Mouse (Mus musculus) T-helper 2 cell (primary cell): ENCODE data around the gene Tubgcp2.

ENCODE experiments used
- in situ Hi-C: fragments of 300-600 bp; cut with MboI, MseI; formaldehyde crosslinking; loops from one replicate; pipeline ENCODE4 v1.15.1; 2025; ENCODE audit warnings: high pct_unique_total_duplicates

The Tubgcp2 gene

DNA sequence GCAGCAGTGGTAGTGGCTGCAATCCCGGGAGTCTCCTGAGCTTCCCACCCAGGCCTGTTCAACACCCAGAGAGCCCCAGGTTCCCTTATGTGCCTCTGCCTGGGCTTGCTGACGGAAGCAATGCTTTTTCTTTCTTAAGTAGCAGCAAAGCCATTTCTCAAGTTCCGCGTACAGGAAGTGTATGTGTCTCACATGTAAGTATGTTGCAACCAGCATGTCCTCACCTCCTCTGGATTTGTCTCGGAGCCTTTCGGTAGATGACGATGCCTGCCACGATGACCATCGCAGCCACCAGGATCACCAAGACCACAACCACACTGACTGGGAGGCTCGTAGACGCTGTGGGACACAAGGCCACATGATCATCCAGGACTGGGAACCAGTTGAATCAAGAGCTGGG, 52.0 kb downstream of the Tubgcp2 start:
- in situ Hi-C loops = no loop called here

DNA sequence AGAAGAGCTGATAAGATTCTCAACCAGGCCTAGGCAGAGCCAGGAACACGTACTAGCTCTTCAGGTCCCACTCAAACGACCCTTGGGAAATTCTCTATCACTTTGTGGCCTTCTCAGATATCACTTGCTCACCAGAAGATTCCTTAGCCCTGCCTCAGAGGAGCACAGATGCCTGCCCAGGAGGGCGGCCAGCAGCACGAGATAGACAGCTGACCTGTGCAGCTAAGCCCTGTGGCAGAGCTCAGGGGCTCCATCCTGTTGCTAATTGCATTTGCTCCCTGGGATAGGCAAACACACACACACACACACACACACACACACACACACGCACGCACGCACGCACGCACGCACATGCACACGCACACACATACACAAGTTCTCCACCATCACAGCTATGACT, 54.4 kb downstream of the Tubgcp2 start:
- in situ Hi-C loops = no loop called here

DNA sequence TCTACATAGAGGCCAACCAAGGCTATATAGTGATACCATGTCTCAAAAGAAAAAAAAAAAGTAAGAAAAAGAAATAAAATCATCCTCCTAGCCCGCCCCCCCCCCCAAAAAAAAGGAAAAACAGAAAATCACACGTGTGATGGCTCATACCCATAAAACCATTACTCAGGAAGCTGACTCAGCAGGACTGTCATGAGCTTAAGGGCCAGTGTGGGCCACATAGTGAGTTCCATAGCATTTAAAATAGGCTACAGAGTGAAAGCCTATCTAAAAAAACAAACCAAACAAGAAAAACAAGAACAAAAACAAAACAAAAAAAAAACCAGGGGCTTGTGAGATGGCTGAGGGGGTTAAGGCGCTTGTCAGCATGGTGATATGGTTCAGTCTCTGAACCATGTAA, 55.7 kb downstream of the Tubgcp2 start:
- in situ Hi-C loops = no loop called here

DNA sequence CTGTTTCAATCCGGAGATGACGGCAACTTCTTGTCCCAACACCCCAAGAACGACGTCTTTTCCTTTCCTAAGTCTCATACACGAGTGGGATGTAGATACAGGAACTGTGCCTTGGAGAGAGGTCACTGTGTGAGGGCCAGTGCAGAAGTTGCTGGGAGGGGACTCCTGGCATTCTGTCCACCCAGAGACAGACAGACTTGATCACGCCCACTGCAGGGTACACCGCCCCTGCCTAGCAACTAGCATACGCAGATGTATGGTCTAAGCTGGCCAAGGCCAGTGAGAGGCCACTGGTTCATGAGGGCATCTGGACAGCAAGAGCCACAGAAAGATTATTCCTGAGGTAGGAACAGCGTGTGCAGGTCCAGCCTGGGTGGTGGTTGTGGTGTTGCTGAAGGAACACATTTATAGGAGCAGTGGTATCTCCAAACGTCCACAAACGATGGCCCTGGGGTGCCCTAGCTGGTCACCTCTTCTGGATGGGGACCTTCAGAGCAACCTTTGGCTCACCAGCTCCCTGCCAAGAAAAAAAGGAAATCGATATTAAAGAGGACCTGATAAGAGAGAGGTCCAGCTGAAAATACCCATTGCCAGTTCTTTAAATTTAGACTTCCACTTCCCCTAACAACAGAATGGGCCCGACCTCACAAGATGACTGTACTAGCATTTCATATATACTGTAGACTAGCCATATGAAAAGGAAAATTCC, 57.3 kb downstream of the Tubgcp2 start:
- in situ Hi-C loops = no loop called here

DNA sequence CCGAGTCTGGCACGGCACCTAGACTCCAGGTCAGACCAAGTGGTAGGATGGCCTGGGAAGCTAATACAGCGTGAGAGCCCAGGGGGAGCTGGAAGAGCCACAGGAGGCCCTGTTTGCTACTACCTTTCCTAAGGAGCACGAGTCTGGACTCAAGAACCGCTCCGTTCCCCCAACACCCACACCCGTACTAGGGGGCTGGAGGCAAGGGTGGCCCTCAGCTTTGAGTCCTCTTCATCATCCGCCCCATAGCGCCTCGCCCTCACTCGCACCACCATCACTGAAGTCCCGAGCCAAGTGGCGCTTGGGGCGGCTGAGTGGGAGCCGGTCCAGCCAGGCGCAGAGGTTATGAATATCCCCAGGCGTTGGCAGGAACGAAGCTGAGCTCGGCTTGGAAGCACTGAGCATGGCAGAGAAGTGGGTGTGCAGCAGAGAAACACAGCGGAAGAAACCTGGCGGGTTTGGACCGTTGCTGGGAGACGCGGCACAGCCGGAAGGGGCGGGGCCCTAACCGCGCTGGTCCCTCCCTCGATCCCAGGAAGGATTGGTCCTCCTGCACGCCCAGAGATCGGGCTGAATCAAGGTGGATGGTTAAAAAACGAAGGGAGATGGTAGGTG, 58.1 kb downstream of the Tubgcp2 start, which contains the start of gene 6430531B16Rik:
TSS of gene 6430531B16Rik (minus strand) at position 478 of the 615 bp plus-strand sequence.
- in situ Hi-C loops = no loop called here

- in situ Hi-C loops = no loop called here
Measured at GRCm38 (mm10) chr7:139975471-139975870, 61.0 kb downstream of the Tubgcp2 start.

- in situ Hi-C loops = no loop called here
Measured at GRCm38 (mm10) chr7:139974307-139974706, 62.2 kb downstream of the Tubgcp2 start.

GRCm38 (mm10) chr7:139972923-139973331, 63.5 kb downstream of the Tubgcp2 start:
- in situ Hi-C loops = no loop called here

DNA sequence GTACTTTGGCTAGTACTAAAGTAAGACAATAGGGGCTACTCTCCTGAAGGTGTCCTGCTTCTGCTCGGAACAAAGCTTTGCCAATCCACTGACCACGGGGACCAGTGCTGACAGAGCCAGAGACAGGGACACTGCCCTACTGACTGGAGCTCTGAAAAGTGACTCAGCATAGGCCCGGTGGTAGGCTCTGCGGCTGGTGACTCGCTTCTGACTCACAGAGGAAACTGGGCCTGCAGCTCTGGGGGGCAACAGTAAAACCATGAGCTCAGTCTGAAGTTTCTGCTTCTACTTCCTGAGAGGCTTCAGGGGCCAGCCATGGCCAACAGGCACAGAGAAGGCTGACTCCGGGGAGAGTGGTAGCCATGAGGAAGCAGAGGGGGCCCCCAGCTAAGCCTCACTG, 65.0 kb downstream of the Tubgcp2 start:
- in situ Hi-C loops = no loop called here

DNA sequence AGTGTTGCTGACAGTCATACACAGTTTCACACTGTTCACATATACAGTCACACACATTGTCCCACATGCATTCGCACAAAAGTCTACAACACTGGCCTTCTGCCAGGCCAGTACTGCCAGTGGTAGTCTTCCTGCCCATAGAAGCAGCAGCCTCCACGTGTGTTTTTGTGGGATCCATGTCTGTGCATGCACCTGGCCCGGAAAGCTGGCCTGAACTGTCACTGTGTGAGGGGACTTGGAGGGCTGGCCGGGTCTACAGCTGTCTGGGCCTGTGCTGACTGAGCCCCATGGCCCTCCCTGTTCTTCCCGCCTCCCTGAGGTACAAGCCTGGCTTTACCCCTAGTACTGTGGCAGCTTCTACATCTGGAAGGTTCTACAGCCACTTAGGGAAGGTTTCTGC, 65.5 kb downstream of the Tubgcp2 start:
- in situ Hi-C loops = no loop called here

GRCm38 (mm10) chr7:139970216-139970919, 66.1 kb downstream of the Tubgcp2 start:
- in situ Hi-C loops = no loop called here

DNA sequence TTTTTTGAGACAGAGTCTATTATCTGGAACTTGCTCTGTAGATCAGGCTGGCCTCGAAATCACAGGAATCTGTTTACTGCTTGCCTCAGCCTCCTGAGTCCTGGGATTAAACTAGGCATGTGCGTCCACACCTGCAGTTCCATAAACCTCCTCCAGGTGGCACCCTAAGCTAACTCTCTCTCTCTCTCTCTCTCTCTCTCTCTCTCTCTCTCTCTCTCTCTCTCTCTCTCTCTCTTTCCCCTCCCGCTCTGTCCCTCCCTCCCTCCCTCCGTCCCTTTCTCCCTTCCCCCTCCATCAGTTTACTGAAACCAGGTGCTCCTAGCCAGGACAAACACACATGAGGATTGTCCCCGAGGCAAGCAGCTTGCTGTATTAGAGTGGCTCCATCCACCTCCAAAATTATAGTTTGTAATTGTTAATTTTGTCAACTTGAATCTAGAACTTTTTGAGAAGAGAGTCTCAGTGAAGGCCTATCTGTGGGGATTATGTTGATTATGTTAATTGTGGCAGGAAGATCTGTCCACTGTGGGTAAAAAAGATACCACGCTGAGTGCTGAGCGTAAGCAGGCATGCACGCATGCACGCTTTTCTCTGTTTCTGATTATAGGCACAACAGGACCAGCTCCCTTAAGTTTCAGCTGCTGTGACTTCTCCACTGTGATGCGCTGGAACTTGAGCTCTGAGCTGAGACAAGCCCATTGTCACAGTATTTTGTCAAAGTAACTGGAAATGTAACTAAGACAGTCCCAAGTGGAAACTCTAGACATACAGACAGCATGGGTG, 66.9 kb downstream of the Tubgcp2 start:
- in situ Hi-C loops = no loop called here

DNA sequence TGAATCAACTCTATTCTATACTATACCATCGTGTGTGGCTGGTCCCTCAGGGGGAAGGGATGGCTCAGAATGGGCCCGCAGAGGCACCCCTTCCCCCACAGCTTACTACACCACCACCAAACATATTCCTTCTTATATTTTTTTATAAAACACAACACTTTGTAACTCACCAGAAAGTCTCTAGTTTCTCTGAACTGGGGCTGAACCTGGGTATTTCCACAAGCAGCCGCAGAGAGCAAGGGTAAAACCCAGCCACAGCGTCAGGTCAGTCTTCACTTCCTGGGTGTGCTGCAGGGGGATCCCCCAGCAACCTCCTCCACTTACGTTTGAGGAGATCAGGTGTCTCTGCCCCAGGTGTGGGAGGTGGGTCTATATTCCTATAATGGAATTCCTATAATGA, 68.0 kb downstream of the Tubgcp2 start:
- in situ Hi-C loops = no loop called here

DNA sequence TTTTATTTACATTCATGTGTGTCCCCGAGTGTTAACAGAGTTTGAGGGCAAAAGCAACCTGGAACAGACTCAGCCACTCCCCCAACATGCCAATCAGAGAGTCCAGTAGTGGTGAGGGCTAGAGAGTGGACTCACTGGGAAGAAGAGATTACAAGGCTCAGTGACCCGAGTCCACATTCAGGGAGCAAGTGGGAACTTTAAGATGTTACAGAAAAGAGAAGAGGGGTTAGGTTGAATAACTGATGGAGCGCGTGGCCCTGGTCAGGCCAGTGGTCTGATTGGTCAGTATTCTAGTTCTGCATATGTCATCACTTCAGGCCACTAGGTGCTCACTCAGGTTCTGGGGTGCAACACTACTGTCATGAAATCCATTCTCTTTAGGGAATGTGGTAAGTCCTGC, 69.3 kb downstream of the Tubgcp2 start:
- in situ Hi-C loops = no loop called here

DNA sequence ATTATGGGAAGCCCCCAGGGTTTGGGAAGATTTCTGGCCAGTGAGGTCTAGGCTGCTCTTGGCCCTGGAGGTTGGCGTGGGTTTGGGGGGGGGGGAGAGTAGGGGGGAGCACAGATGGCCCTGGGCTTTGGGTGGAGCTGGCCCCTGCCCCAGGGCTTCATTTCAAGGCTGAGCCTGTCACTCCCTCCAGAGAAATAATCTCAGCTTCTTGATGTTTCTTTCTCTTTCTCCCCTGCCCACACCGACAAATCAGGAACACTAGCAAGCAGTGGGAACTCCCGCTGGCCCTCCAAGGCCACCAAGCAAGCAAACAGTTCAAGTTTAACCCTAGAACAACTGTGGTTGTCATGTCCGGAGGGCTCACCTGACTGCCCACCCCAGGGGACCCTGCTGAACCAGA, 72.7 kb downstream of the Tubgcp2 start:
- in situ Hi-C loops = loop anchor here (5.0 kb wide), 1 partner anchor 108 kb away; no protein-coding TSS in a partner anchor

DNA sequence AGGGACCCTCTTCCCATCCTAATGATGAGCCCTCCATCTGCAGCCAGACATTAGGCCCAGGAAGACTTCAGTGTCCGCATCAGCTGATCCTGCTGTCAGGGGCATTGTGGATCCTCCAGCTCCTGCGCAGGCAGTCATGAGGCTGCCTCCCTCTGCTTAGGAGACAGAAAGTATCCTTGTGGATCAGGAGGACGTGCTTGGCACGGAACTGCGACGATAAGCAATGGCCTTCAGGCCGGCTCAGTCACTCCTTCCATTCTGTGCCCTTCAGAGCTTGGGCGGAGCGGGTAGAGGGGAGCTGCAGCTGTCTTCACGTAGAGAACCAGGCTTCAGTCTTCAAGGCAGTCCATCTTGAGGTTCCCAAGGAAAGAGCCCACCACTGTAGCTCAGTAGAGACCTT, 75.3 kb downstream of the Tubgcp2 start:
- in situ Hi-C loops = loop anchor here (5.0 kb wide), 1 partner anchor 111 kb away; no protein-coding TSS in a partner anchor

- in situ Hi-C loops = no loop called here
Measured at GRCm38 (mm10) chr7:139957958-139958357, 78.5 kb downstream of the Tubgcp2 start.

- in situ Hi-C loops = no loop called here
Measured at GRCm38 (mm10) chr7:139957437-139957836, 79.0 kb downstream of the Tubgcp2 start.

DNA sequence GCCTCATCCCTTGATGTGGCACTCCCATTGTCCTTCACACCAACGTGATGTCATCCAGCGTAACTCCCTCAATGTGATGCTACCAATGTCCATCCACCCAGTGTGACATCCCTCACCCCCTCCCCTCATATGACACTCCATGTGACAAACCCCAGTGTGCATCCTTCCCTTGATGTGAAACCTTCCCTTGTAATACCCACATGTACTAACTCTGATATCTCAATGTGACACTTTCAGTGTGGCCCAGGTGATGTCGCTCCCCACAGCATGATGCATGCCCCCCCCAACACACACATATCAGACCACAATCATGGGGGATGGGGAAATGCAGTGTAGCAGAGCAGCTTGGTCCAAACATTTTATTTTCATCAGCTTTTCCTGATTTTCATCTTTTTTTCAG, 79.8 kb downstream of the Tubgcp2 start:
- in situ Hi-C loops = no loop called here

DNA sequence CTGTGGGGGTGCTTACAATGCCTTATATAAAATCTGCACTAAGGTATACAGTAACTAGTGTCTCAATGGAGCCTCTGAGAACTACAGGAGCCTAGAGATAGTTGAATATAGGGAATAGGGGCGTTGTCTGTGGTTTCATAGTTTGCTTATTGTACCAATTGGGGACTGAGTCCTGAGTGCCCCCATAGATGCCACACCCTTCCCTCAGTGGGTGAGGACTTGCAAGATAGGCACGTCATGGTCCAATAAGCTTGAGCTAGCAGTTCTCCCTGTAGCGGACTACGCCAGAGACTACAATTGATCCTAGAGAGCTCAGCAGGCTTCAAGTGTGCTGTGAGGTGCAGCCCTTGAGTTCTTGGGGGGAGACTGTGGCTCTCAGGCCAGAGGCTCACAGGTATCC, 81.0 kb downstream of the Tubgcp2 start:
- in situ Hi-C loops = no loop called here

DNA sequence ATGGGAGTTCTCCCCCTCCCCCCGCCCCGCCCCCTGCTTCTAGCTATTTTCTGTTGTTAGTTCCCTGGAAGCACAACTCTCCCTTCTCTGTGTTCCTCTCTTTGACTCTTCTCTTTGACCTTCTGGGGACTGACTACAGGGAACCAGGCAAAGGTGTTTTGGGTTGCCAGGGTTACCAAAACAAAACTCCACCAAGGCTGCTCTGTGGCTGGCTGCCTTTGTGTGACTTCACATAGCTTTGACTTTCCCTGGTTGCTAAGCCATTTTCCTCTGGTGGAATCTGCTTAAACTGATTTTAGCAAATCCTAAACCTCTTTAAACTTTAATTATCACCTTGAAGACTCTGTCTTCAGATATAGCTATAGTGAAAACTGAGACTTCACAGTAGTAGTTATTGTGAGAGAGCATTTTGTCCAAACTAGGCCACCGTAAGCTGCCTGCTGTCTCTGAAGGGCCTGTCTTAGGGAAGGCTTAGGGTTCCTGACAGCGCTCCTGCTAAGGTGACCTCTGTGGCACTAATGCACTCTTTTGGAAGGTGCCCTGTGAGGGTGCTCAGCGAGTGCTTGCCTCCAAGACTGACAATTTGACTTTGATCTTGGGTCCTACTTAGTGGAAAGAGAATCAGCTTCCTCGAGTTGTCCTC, 84.4 kb downstream of the Tubgcp2 start:
- in situ Hi-C loops = loop anchor here (5.0 kb wide), 1 partner anchor 35 kb away; no protein-coding TSS in a partner anchor
